Mouse (Mus musculus) liver, embryonic 13.5 days (tissue): Measurements from ENCODE around the gene Hibadh. TPM values are rescaled to one million over a fixed set of nuclear protein-coding genes. Genes with fewer than 3 reads are reported as not detected.

Experiments used
- ATAC-seq: fragments of 200-750 bp; cut with Nextera tagmentation; 2 replicates; pipeline ENCODE4 v1.8.0; 2017; ENCODE audit warnings: low read depth, mild to moderate bottlenecking, moderate number of reproducible peaks, moderate library complexity
- DNase-seq: peaks from one replicate; pipeline ENCODE4 v3.0.0; 2022
- H3K27ac ChIP-seq: fragments of 300-500 bp; sonication (generic); 2 replicates; pipeline ENCODE4 v1.5.1; 2015; ENCODE audit warnings: moderate library complexity, mild to moderate bottlenecking, inconsistent platforms
- H3K27me3 ChIP-seq: fragments of 300-500 bp; sonication (generic); 2 replicates; pipeline ENCODE4 v1.6.1; 2015; ENCODE audit warnings: mild to moderate bottlenecking, inconsistent platforms
- H3K36me3 ChIP-seq: fragments of 300-500 bp; sonication (generic); 2 replicates; pipeline ENCODE4 v1.6.1; 2015; ENCODE audit warnings: mild to moderate bottlenecking, inconsistent platforms
- H3K4me1 ChIP-seq: fragments of 300-500 bp; sonication (generic); replicated peaks from 2 replicates; pipeline ENCODE4 v1.6.1; 2015; ENCODE audit warnings: inconsistent platforms
- H3K4me2 ChIP-seq: fragments of 300-500 bp; sonication (generic); 2 replicates; pipeline ENCODE4 v1.6.1; 2015; ENCODE audit warnings: inconsistent platforms, mild to moderate bottlenecking, moderate library complexity
- H3K4me3 ChIP-seq: fragments of 300-500 bp; sonication (generic); replicated peaks from 2 replicates; pipeline ENCODE4 v1.5.1; 2015; ENCODE audit warnings: mild to moderate bottlenecking, inconsistent platforms
- H3K9ac ChIP-seq: fragments of 300-500 bp; sonication (generic); 2 replicates; pipeline ENCODE4 v1.6.1; 2015; ENCODE audit warnings: mild to moderate bottlenecking, inconsistent platforms
- H3K9me3 ChIP-seq: fragments of 300-500 bp; sonication (generic); replicated peaks from 2 replicates; pipeline ENCODE4 v1.6.1; 2016; ENCODE audit warnings: inconsistent platforms
- WGBS: fragments of 180-500 bp; shearing (Covaris S2); methylation state at CpG from one replicate; pipeline ENCODE4 v1.1.7; 2015; ENCODE audit not compliant: insufficient replicate concordance; 5-methylcytosine and 5-hydroxymethylcytosine counted together
- polyA plus RNA-seq: library from polyadenylated mRNA; unstranded; fragments of >200 nt; fragmentation: Nextera tagmentation; extraction: Ambion mirVana; gene quantifications from 2 replicates; pipeline ENCODE4 v1.2.1, GENCODE M21; 2015

Gene Hibadh
- polyA plus RNA-seq, 1 experiment from 2014 or later = 61.6 TPM

DNA sequence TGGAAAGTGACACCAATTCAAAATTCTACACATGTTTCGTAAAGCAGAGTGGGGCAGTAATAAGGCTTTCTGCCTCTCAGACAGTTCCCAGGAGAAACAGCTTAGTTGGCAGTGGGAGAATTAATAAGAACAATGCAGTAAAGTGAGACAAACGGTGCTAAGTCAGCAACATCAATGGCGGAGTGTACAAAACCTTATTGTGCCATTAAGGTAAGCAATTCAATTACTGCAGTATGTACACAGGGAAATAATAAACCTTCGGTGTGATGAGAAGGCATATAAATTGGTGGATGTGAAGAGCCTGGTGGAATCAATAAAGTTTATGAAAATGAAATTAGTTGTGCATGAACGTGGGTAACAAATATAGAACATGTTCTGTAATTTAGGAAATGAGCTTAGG, 122.9 kb downstream of the Hibadh start:
- no peaks in the 10 kb centered on the region for H3K9me3 ChIP-seq
- no peaks in the 10 kb centered on the region for H3K4me1 ChIP-seq
- no peaks in the 10 kb centered on the region for H3K27me3 ChIP-seq
- 73% methylated on average over 5 of the region's 5 CpGs for WGBS
- DNase-seq (no peak), ATAC-seq (no peak)
- H3K4me2 ChIP-seq = no peak overlapping the region
- no peak overlapping the region for H3K9ac ChIP-seq
- no peak overlapping the region for H3K4me3 ChIP-seq
- H3K36me3 ChIP-seq = no peaks in the 10 kb centered on the region
- H3K27ac ChIP-seq = no peak overlapping the region

DNA sequence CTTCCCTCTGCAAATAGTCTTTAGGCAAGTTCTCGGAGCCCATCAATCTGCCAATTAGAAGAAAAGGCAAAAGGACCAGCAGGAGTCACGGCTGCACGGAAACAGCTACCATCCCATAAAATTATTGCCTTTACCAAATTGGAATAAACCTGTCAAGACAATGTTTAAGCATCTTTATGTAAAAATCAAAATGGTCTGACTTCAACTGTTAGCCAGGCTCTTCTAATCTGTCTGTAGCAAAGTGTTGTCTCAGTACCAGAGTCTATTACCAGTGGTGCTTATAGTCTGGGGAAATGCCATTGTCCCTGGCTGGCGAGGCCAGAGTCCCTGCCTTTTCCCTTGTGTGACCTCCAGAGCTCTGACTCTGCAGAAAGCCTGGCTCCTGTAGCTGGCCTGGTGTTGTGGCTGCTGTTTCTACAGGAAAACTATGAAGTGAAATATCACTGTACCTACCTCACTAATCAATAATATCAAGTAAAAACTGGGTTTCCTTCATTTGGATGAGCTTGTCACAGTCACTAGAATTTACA, 126.2 kb downstream of the Hibadh start:
- Histone ChIP-seq H3K4me3 (no peak overlapping the region), H3K36me3 (no peaks in the 10 kb centered on the region), H3K4me1 (no peaks in the 10 kb centered on the region), H3K27ac (no peak overlapping the region), H3K9me3 (no peaks in the 10 kb centered on the region), H3K9ac (no peak overlapping the region), H3K27me3 (no peaks in the 10 kb centered on the region), H3K4me2 (no peak overlapping the region)
- 41% methylated on average over 4 of the region's 4 CpGs for WGBS
- DNase-seq (no peak), ATAC-seq (no peak)

GRCm38 (mm10) chr6:52508789-52509188, 131.4 kb downstream of the Hibadh start:
- 74% methylated on average over 3 of the region's 3 CpGs for WGBS
- H3K27ac ChIP-seq = no peak overlapping the region

DNA sequence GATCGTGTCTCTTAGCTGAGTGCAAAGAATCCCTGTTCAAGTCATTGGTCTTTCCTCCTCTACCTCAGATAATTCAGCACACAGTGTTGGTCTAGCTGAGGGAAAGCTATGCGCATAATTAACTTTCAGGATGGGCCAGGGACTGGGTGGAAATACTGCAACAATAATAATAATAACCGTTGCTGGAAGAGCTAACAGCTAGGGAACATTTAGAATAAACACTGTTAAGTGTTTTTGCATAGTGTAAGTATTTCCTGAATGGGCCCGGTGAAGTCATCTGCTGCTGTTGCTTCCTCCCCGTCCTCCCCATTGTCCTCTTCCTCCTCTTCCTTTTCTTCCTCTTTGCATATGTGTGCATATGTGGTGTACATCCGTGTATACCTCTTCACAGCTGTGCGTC, 132.2 kb downstream of the Hibadh start:
- no peaks in the 10 kb centered on the region for H3K9me3 ChIP-seq
- H3K27me3 ChIP-seq = no peaks in the 10 kb centered on the region
- no peak overlapping the region for H3K9ac ChIP-seq
- DNase-seq (no peak), ATAC-seq (no peak)
- no peak overlapping the region for H3K4me3 ChIP-seq
- 58% methylated on average over 7 of the region's 7 CpGs for WGBS
- H3K36me3 ChIP-seq = no peaks in the 10 kb centered on the region
- no peak overlapping the region for H3K4me2 ChIP-seq
- H3K4me1 ChIP-seq = no peaks in the 10 kb centered on the region
- H3K27ac ChIP-seq = no peak overlapping the region

More at GRCm38 (mm10) chr6:52508789-52509188, 131.4 kb downstream of the Hibadh start:
- DNase-seq (no peak), ATAC-seq (no peak)
- no peaks in the 10 kb centered on the region for H3K27me3 ChIP-seq
- H3K9ac ChIP-seq = no peak overlapping the region
- no peak overlapping the region for H3K4me2 ChIP-seq
- H3K4me3 ChIP-seq = no peak overlapping the region
- H3K36me3 ChIP-seq = no peaks in the 10 kb centered on the region
- H3K9me3 ChIP-seq = no peaks in the 10 kb centered on the region
- H3K4me1 ChIP-seq = no peaks in the 10 kb centered on the region

DNA sequence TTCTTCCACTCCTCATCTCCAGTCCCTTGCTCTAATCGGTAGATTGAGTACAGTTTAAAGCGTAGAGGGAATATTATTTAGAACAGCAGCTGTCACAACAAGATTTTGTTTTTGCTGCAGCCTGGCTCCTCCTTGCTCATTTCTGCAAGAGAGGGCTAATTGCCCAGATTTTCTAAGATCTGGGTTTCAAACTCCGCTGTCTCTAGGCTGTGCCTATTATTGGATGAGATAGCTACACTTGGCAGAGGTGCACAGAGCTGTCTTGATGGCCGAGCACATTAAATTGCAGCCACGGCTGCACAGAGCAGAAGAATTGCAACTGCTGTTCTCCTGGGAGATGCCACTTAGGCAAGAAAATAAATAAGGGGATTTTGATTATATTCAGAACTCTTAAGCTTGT, 133.0 kb downstream of the Hibadh start:
- no peak for ATAC-seq
- 64% methylated on average over 5 of the region's 5 CpGs for WGBS

DNA sequence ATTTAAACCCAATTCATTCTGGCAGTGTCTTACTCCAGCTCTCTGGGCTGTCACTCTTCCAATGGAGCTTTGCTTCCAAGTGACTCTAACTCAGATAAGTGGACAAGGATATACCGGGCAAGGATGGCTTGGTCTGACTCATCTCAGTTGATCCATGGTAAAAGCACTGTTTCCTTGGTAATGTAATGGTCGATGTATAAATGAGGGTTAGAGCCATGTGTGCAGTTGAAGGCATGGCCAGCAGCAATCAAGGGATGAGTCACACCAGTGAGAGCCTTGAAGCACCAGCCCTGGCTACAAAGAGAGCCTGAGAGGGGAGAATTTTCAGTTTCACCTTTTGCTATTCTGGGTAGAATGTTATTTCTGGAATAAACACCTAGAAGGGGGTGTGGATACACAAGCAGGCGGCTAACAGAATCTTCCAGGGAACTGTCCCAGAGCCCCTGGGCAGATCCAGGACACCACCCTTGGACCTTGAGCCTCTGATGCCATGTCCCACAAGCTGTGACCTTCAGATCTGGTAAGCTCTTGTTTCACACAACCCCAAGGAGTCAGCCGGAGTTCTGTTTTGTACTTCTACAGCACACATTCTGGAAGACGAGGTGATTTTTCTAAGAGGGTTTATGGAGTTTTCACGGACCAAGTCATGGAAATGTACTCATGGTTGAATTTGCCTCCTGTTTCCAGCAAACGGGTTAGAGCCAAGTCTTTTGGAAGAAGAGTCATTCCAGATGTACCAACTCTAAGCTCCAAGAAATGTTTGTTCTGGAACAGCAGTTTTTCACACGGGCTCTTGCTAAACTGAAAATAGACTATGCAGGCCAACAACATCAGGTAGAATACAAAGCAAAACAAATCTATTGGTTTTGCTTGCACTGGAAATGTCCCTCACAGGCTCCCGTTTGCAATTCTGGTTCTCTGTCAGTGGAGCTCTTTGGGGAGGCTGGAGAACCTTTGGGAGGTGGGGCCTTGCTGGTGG, 134.1 kb downstream of the Hibadh start:
- WGBS = 68% methylated on average over 9 of the region's 9 CpGs
- no peak overlapping the region for H3K27ac ChIP-seq
- no peak for DNase-seq
- no peak overlapping the region for H3K4me3 ChIP-seq
- H3K4me1 ChIP-seq = no peaks in the 10 kb centered on the region
- no peaks in the 10 kb centered on the region for H3K36me3 ChIP-seq
- no peak overlapping the region for H3K4me2 ChIP-seq
- no peaks in the 10 kb centered on the region for H3K9me3 ChIP-seq
- ATAC-seq = no peak
- no peaks in the 10 kb centered on the region for H3K27me3 ChIP-seq
- no peak overlapping the region for H3K9ac ChIP-seq

More for the DNA sequence above, 133.0 kb downstream of the Hibadh start:
- Histone ChIP-seq H3K4me3 (no peak overlapping the region), H3K36me3 (no peaks in the 10 kb centered on the region), H3K9ac (no peak overlapping the region), H3K27me3 (no peaks in the 10 kb centered on the region), H3K27ac (no peak overlapping the region), H3K4me2 (no peak overlapping the region), H3K4me1 (no peaks in the 10 kb centered on the region), H3K9me3 (no peaks in the 10 kb centered on the region)
- DNase-seq = no peak

GRCm38 (mm10) chr6:52504676-52505460, 135.3 kb downstream of the Hibadh start:
- Histone ChIP-seq H3K9ac (no peak overlapping the region), H3K4me2 (no peak overlapping the region), H3K36me3 (no peaks in the 10 kb centered on the region), H3K27me3 (no peaks in the 10 kb centered on the region), H3K4me3 (no peak overlapping the region), H3K9me3 (no peaks in the 10 kb centered on the region), H3K27ac (no peak overlapping the region), H3K4me1 (no peaks in the 10 kb centered on the region)
- ATAC-seq (no peak), DNase-seq (no peak)
- WGBS = 73% methylated on average over 8 of the region's 8 CpGs

DNA sequence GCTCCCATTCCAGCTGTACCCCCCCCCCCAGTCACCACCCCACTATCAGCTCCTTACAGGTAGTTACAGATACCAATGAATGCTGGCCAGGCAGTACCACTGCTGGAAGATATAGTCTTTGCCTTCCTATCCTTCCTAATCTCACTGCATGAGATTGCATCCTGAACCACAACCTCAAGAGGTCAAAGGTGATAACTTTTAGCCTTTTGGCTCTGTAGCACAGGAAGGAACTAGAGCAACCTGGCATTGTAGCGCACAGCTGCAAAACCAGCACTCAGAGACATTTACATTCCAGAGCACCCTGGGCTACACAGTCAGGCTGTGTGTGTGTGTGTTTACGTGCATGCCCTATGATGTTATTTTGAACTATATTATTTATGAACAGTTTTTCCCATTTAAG, 137.2 kb downstream of the Hibadh start:
- Histone ChIP-seq H3K4me1 (no peaks in the 10 kb centered on the region), H3K4me2 (no peak overlapping the region), H3K9me3 (no peaks in the 10 kb centered on the region), H3K27me3 (no peaks in the 10 kb centered on the region), H3K36me3 (no peaks in the 10 kb centered on the region), H3K4me3 (no peak overlapping the region), H3K27ac (no peak overlapping the region), H3K9ac (no peak overlapping the region)
- WGBS = 47% methylated on average over 2 of the region's 2 CpGs
- DNase-seq (no peak), ATAC-seq (no peak)

- Histone ChIP-seq H3K9me3 (no peaks in the 10 kb centered on the region), H3K36me3 (no peaks in the 10 kb centered on the region), H3K4me1 (no peaks in the 10 kb centered on the region), H3K27me3 (no peaks in the 10 kb centered on the region), H3K4me2 (no peak overlapping the region), H3K27ac (no peak overlapping the region), H3K4me3 (no peak overlapping the region), H3K9ac (no peak overlapping the region)
- DNase-seq = no peak
- no peak for ATAC-seq
- 32% methylated on average over 1 of the region's 1 CpGs for WGBS
Observed at GRCm38 (mm10) chr6:52501479-52501878, 138.7 kb downstream of the Hibadh start.
